Comparison of ENCODE assay signal across 10 mouse cellular contexts in the genomic region with DNA sequence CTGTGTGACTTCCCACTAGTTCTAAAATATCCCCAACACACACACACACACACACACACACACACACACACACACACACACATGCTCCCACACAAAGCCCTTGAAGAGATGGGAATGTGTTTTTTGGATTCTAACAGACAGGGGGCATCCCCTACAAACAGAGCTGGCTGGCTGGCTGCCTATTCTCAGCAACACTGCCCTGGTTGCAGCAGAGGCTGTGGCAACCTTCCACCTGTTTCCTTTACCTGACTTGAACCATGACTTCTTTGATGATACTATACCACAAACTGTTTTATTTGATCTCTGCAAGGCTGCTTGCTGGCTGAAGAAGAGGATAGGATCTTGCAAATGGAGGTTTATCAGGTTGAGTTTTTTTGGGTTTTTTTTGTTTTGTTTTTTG. TPM values are rescaled to one million over a fixed set of nuclear protein-coding genes. Genes with fewer than 3 reads are reported as not detected.
DNase-seq lines count a peak whose midpoint lies in the region; ATAC-seq and TF ChIP-seq lines count a peak whose summit lies in the region.
"Had no signal": no experiment of that assay in that cellular context is flagged by ENCODE, and none has a peak within 500 bp of the region (broad histone marks: within the 10 kb centered on the region; RNA-seq: fewer than 3 reads in every experiment).

No protein-coding gene starts in this region.

- no peak overlapping the region for H3K27ac ChIP-seq in liver, embryonic 14.5 days
- H3K27ac ChIP-seq in CH12.LX (ENCODE audit: insufficient read depth, low read depth), result no peak overlapping the region
- H3K27ac ChIP-seq in forebrain, embryonic 15.5 days (replicated peaks), result no peak overlapping the region
- H3K27ac ChIP-seq: liver, embryonic 15.5 days had no signal

- in situ Hi-C loops in CH12.LX (cut with MboI; ENCODE audit: low pct_ligation_motif_present, low pct_unique_long_range_greater_than_20kb, low sequenced_read_pairs), result no loop called here

- no peak for ATAC-seq in liver, embryonic 14.5 days (ENCODE audit: insufficient read depth)
- no peak for ATAC-seq in forebrain, embryonic 15.5 days (replicated peaks)
- ATAC-seq: forebrain, embryonic 16.5 days had no signal

- no peak overlapping the region for H3K9ac ChIP-seq in liver, embryonic 14.5 days (replicated peaks)
- H3K9ac ChIP-seq in CH12.LX (ENCODE audit: insufficient read depth, low read depth), result no peak overlapping the region
- no peak overlapping the region for H3K9ac ChIP-seq in forebrain, embryonic 15.5 days (replicated peaks)
- H3K9ac ChIP-seq: liver, embryonic 15.5 days had no signal

- no peaks in the 10 kb centered on the region for H3K27me3 ChIP-seq in liver, embryonic 14.5 days (ENCODE audit: control insufficient read depth, insufficient read depth, low read length)
- H3K27me3 ChIP-seq in CH12.LX (replicated peaks), result no peaks in the 10 kb centered on the region
- no peaks in the 10 kb centered on the region for H3K27me3 ChIP-seq in forebrain, embryonic 15.5 days
- H3K27me3 ChIP-seq: liver, embryonic 15.5 days had no signal

- H3K4me1 ChIP-seq in liver, embryonic 14.5 days (replicated peaks; ENCODE audit: control insufficient read depth in 2 of 2, insufficient read depth in 2 of 2, low read length in 1 of 2), result peaks cover 14 to 27% of the 10 kb centered on the region in 2 experiments
- H3K4me1 ChIP-seq in CH12.LX (ENCODE audit: control insufficient read depth in 1 of 2, insufficient read depth in 2 of 2), result 0 out of 4 replicates have a peak, but pooled peaks cover 0 to 3% of the 10 kb centered on the region in 2 experiments
- H3K4me1 ChIP-seq in forebrain, embryonic 15.5 days, result no peaks in the 10 kb centered on the region

- peak; percentile 36 for DNase-seq in gastrocnemius, postnatal 10 days
- DNase-seq in gastrocnemius, adult 18-20 months (ENCODE audit: low spot score), result no peak
- no peak for DNase-seq in liver, embryonic 14.5 days (ENCODE audit: low read depth in 3 of 3, low spot score in 3 of 3)
- DNase-seq in liver (no peak), CH12.LX (ENCODE audit: extremely low read depth) (no peak)
- DNase-seq in thymus, adult 18-20 months, result peak; percentile 72 to 85
- no peak for DNase-seq in cerebellum, adult 11 months

- peak; percentile 32 for TF ChIP-seq RAD21 in CH12.LX (IDR thresholded peaks at IDR 0.05; ENCODE audit: low read depth, low read length)

- H3K9me3 ChIP-seq in liver, embryonic 14.5 days (ENCODE audit: control insufficient read depth, low read length), result no peaks in the 10 kb centered on the region
- H3K9me3 ChIP-seq in CH12.LX (replicated peaks; ENCODE audit: low read length), result no peaks in the 10 kb centered on the region
- H3K9me3 ChIP-seq in forebrain, embryonic 15.5 days, result no peaks in the 10 kb centered on the region
- H3K9me3 ChIP-seq: liver, embryonic 15.5 days had no signal

- dilution Hi-C loops in CH12.LX (cut with MboI; ENCODE audit: extremely low pct_ligation_motif_present, extremely low pct_unique_long_range_greater_than_20kb, low sequenced_read_pairs), result no loop called here

- TF ChIP-seq CTCF in liver, embryonic 14.5 days (IDR thresholded peaks at IDR 0.05; ENCODE audit: low read depth), result peak; percentile 40
- peak in 1 of 2 experiments; percentile 27; a peak in 1 of 4 replicates for TF ChIP-seq CTCF in CH12.LX (conservative IDR thresholded peaks at IDR 0.05 in 1 of 2, IDR thresholded peaks at IDR 0.05 in 1 of 2; ENCODE audit: low read depth in 2 of 2, low read length in 2 of 2)

- TF ChIP-seq POLR2A in CH12.LX (IDR thresholded peaks at IDR 0.05; ENCODE audit: low read depth, low read length), result no peak

- H3K4me3 ChIP-seq in liver, embryonic 14.5 days (ENCODE audit: insufficient read depth in 1 of 2, low read depth in 2 of 2, low read length in 2 of 2), result no peak overlapping the region
- H3K4me3 ChIP-seq in CH12.LX (replicated peaks in 1 of 3; ENCODE audit: low read depth in 2 of 3, low read length in 2 of 3, poor library complexity in 1 of 3), result no peak overlapping the region
- no peak overlapping the region for H3K4me3 ChIP-seq in forebrain, embryonic 15.5 days
- H3K4me3 ChIP-seq: liver, embryonic 15.5 days had no signal

- H3K79me2 ChIP-seq in CH12.LX (replicated peaks; ENCODE audit: control insufficient read depth, extremely low read depth, insufficient read depth, poor library complexity, severe bottlenecking), result no peaks in the 10 kb centered on the region

- TF ChIP-seq EP300 in liver, embryonic 14.5 days (IDR thresholded peaks at IDR 0.05; ENCODE audit: low read depth), result no peak
- no peak for TF ChIP-seq EP300 in CH12.LX (IDR thresholded peaks at IDR 0.05; ENCODE audit: low read length)

- no peak overlapping the region for H3K4me2 ChIP-seq in liver, embryonic 14.5 days (ENCODE audit: low read depth)
- no peak overlapping the region for H3K4me2 ChIP-seq in CH12.LX (ENCODE audit: insufficient read depth, low read depth, poor library complexity, severe bottlenecking)
- no peak overlapping the region for H3K4me2 ChIP-seq in forebrain, embryonic 15.5 days (replicated peaks)
- H3K4me2 ChIP-seq: liver, embryonic 15.5 days had no signal

- H3K36me3 ChIP-seq in liver, embryonic 14.5 days (replicated peaks; ENCODE audit: control insufficient read depth, insufficient read depth, low read depth), result no peaks in the 10 kb centered on the region
- no peaks in the 10 kb centered on the region for H3K36me3 ChIP-seq in CH12.LX (replicated peaks in 1 of 2; ENCODE audit: control insufficient read depth in 1 of 2, insufficient read depth in 1 of 2, low read length in 1 of 2)
- H3K36me3 ChIP-seq in forebrain, embryonic 15.5 days, result no peaks in the 10 kb centered on the region
- H3K36me3 ChIP-seq: liver, embryonic 15.5 days had no signal

TF ChIP-seq in CH12.LX, 34 proteins besides CTCF, POLR2A, EP300 and RAD21:
- TF ChIP-seq MXI1 (IDR thresholded peaks at IDR 0.05; ENCODE audit: low read depth, low read length) (no peak), USF1 (IDR thresholded peaks at IDR 0.05; ENCODE audit: low read depth, low read length) (no peak), E2F4 (IDR thresholded peaks at IDR 0.05; ENCODE audit: insufficient replicate concordance, low read depth, low read length) (no peak), SMC3 (IDR thresholded peaks at IDR 0.05; ENCODE audit: low read depth, low read length) (peak; percentile 42), RCOR1 (conservative IDR thresholded peaks at IDR 0.05; ENCODE audit: low read depth, low read length) (no peak)
TF ChIP-seq in CH12.LX: peak in this region for 1.

RNA-seq across cellular contexts. Expression of a gene that starts 41.0 kb away (rescaled TPM):
- total RNA-seq in gastrocnemius, postnatal 10 days (2021), result 10 to 100 TPM; 30.2 to 38.0 TPM
- total RNA-seq in gastrocnemius, adult 18-20 months (2021), result 10 to 100 TPM; 17.2 to 17.8 TPM
- polyA plus RNA-seq in liver, embryonic 14.5 days (2012; rRNA removed), result 8.4 and 9.2 TPM in 2 replicates
- polyA plus RNA-seq in liver, embryonic 14.5 days (2014; fragmentation: Nextera tagmentation; extraction: Ambion mirVana), result 9.0 and 10.5 TPM in 2 replicates
- 6.4 and 7.6 TPM in 2 replicates for total RNA-seq in CH12.LX (2012; rRNA removed)
- total RNA-seq in CH12.LX (2014; rRNA removed), result 4.4 and 5.2 TPM in 2 replicates
- 4.6 and 6.8 TPM in 2 replicates for polyA plus RNA-seq in CH12.LX (2012; ENCODE audit: insufficient read length, low read depth)
- 53.3 and 60.2 TPM in 2 replicates for polyA plus RNA-seq in forebrain, embryonic 15.5 days (2015; fragmentation: Nextera tagmentation; extraction: Ambion mirVana)

Comparison
In these comparisons a context has a peak if more than half of its experiments do, and no peak if none do; other contexts are left out.
1. DNase-seq: peak in gastrocnemius, postnatal 10 days (single experiment) and thymus, adult 18-20 months (2 of 2); none in gastrocnemius, adult 18-20 months (single experiment), liver, embryonic 14.5 days (0 of 3), liver (single experiment), CH12.LX (single experiment) and cerebellum, adult 11 months (single experiment).